Mouse (Mus musculus) heart, adult 11 months (tissue): ENCODE measurements around the gene Tnfrsf14.

Source experiments
- DNase-seq: peaks from one replicate; pipeline ENCODE4 v3.0.0; 2022

Gene Tnfrsf14

DNA sequence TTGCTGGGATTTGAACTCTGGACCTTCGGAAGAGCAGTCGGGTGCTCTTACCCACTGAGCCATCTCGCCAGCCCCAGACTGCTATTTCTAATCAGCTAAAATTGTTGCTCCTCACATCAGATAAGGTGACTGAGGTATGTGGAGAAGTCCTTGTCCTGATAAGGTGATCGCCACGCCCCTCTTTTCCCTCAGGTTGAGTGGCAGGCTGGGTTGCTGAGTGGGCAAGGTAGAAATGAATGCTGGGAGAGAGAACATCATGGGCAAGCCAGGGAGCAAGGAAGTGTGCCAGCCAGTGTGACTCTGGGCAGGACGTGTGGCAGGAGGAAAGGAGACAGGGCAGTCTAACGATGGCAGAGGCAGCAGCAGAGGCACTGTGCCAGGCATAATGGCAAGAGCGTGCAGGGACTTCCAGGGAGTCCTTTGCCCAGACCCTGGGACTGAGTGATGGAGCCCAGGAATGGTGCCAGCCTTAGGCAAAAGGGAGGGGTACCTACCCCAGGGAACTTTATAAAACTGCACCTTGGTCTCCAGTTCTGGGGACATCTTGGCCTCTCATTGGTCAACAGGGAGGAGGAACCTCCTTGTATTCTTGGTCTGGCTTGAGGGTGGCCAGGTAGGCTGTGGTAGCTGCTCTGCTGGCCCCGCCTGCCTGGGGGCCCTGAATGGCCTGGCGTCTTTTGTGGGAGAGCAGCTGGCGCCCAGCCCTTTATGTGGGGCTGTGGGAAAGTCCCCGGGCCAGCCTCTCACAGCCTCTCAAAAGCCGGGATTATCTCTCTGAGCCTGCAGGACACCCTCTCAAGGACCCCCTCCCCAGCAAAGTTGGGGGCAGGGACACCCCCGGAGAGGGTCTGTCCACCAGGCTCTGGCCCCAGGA lies 19.9 kb upstream of the Tnfrsf14 start:
- DNase-seq: peak; percentile 92

DNA sequence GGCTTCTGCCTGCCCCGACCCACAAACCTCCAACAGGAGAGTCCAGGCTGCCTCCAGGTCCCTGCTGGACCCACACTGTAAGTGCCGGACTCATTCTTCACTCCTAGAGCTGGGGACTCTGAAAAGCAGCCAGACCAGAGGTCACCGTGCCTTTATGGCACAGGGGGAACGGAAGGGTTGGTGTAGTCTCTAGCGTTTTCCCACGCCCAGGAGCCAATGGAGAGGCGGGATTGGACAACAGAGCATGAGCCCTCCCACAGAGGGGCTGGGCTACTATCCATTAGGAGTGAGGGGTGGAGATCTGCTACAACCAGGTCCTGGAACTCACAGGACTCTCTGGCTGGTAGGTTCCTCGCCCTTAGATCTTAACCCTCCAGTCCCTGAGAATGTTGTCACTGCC lies 18.0 kb upstream of the Tnfrsf14 start:
- DNase-seq: peak; percentile 98

GRCm38 (mm10) chr4:154944121-154944590 lies 15.8 kb upstream of the Tnfrsf14 start:
- DNase-seq: peak; percentile 98

GRCm38 (mm10) chr4:154943323-154944039 lies 15.1 kb upstream of the Tnfrsf14 start:
- DNase-seq: peak; percentile 90

DNA sequence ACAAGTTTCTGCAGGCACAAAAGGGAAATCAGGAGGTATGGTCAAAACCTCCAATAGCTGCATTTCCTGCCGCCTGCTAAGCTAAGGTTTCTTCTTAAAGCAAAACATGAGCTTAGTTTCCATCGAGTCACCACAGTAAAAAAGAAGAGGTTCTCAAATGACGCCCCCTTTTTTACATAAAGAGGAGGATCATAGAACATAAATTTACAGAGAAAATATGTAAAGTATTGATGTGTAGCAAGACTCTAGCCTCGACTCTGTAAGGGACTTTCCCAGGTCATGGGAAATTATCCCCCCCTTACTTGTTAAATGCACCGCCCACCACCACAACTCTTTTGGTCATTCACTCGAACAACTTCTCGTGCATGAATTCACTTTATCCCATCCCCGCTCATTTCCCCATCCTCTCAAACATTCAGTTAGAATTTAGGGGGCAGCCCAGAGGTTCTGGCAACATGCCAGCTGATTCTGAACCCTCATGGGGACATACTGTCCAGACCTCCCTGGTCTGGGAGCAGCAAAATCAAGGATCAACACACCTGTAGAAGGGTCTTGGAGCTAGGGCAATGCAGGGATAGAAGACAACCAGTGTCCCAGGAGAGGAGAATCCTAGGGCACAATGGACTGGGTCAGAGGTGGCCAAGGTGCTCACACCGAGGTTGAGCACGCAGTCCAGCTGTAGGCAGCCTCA lies 14.4 kb upstream of the Tnfrsf14 start:
- DNase-seq: peak; percentile 84

- DNase-seq: peak; percentile 58
Measured at GRCm38 (mm10) chr4:154941831-154942230, 13.5 kb upstream of the Tnfrsf14 start.

DNA sequence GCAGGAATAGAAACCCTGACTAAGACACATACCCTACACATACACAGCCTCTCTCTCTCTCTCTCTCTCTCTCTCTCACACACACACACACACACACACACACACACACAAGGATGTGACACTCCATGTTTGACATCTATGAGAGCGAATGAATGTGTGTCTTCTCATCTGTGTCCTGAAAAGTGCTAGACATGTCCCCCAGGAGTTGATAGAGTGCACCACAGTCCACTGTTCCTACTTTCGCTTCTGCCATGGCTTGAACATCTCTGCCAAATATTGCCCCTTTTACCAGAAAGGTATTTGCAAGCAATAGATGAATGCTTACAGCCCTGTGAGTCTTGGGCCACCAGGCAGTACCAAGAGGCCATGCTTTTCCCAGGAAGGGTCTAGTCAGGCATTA lies 11.8 kb upstream of the Tnfrsf14 start:
- DNase-seq: peak; percentile 35

DNA sequence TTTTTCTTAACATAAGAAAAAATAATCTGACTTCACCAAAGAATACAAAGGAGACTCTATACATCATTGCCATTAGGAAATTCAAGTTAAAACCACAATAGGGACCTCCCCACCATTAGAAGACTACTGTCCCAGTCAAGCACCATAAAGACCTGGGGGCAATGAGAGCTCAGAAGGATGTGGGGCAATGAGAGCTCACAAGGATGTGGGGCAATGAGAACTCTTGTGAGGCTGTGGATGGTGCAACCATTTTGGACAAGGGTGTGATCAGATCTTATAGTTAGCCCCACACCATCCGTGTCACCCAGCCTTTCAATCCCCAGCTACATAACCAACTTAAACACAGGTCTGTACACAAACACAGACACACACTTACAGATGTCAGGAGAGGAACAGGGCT lies 9.4 kb upstream of the Tnfrsf14 start:
- DNase-seq: no peak

DNA sequence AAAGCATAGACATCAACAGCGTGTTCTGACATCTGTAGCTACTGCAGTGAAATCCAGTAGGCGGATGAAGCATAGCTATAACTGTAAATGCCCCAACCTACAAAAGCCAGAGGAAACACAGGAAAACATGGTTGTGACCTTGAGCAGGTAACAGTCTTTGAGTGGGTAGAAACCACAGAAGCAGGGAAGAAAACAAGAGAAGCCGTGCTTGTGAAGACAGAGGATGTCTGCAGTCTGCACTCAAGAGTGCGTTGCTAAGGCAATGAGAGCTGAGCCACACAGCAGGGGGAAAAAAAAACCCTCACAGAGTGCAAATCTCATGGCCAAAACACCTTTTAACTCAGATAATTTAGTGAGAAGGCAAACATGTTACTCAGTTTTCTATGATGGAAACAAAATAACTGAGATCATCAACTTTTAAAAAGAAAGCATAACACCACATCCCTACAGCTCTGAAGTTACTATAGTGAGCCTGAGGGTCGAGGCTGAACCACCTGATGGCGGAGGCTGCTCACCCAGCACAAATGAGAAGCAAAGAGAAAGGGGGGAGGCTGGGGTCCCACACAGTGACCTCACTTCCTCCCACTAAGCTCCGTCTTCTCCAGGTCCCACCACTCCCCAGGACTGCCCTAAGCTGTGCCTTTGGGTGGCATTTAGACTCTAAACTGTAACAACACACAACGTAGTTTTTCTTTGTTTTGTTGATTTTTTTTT lies 8.3 kb upstream of the Tnfrsf14 start:
- no peak for DNase-seq

- peak; percentile 85 for DNase-seq
Measured at GRCm38 (mm10) chr4:154935788-154936187, 7.4 kb upstream of the Tnfrsf14 start.

DNA sequence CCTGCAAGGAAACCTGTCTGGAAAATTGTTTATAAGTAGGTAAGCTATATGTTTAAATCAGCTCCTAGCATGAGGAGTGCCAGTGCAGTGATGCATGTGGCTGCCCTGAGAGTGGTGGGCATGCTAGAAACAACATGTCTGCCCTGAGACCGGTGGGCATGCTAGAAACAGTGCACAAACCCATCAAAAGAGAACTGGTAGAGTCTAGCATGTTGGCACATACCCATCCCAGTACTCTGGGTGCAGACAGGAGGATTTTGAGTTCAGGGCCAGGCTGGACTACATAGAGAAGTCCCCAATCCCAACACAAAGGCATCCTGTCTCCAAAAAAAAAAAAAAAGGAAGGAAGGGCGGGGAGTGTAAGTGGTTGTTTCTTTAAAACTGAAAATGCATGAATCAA lies 6.4 kb upstream of the Tnfrsf14 start:
- peak; percentile 89 for DNase-seq

DNA sequence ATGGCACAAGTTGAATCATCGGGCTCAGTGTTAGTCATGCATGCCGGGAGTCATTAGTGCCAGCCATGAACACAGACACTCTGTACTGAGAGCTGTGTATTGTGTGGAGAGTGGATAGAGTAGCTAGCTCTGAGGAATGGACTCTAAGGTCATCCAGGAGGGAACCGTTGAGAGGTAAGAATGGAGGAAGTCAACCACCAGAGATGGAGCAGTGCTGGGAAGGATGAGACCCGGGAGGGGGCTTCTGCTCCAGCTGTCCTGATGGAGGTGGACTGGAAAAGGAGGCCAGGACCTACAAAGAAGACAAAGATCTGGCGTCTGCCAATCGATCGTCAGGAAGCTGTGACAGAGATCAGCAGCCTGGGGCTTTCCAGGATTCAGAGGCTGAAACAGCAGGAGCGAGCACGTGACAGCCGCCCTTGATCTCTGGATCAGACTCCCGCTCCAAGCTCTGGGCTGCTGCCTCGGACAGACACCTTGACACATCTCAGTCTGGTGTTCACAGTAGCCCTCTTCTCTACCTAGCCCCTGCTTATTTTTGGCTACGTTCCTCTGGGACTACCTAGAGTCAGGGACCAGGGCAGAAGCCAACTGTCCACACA lies 5.0 kb upstream of the Tnfrsf14 start:
- DNase-seq: no peak

DNA sequence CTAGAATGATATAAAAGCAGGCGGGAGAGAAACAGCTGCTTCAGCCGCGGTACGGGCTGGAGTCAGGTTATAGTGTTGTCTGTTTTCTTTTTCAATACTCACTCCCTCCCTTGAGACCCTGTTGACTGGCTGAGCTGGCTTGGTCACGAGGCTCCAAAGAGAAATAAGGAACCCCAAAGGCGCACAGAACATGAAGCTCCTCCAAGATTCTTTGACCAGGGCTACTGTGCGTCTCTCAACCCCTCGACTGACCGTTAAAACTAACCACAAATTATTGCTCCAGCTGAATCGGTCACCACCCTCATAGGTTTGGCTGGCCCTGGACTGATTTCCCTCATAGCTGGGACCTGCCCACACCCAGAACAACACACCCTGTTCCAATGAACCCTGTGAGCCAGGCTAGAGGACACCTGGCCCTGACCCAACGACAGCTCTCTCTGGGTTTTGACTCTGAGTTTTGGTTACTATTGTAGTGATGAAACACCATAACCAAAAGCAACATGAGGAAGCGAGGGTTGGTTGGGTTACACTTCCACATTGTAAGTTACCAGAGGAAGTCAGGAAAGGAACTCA lies 811 bp upstream of the Tnfrsf14 start:
- DNase-seq: peak; percentile 98

DNA sequence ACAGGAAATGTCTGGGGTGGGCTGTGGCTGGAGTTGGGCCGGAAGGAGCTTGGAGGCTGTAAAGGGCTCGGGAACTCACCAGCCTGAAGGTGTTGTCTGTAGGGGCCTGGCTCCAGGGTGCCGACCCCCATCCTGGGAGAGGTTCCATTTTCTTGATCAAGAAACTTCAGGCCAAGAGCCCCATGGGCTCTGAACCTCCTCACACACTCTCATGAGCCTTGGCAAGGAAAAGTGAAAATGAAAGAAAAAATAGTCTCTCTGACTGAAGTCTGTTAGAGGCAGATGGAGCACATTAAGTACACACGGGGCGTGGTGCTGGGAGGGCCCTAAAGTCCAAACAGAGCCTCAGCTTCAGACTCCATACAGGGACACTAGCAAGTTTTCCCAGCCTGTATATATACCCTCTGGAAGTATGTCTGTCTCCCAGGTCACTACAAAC lies 445 bp downstream of the Tnfrsf14 start:
- DNase-seq: peak; percentile 98

- DNase-seq: peak; percentile 93
Measured at GRCm38 (mm10) chr4:154926969-154927898, 1.1 kb downstream of the Tnfrsf14 start.

DNA sequence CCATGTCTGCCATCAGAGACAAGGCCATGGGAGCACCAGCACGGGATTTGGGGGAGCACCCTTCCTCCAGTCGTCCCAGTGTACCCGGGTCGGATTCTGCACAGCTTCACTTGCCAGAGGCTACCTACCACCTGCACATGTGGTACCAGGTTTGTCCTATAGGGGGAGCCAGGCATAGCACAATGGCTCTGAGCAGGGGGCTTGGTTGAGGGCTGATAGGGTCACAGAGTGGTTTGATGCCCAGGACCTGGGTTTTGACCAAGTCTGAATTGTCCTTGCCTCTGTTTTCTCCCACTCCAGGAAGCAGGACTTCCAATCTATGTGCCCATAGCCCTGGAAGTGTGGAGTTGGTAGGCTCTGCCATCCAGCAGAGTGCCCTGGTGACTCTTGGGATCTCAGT lies 3.0 kb downstream of the Tnfrsf14 start:
- DNase-seq: peak; percentile 90

DNA sequence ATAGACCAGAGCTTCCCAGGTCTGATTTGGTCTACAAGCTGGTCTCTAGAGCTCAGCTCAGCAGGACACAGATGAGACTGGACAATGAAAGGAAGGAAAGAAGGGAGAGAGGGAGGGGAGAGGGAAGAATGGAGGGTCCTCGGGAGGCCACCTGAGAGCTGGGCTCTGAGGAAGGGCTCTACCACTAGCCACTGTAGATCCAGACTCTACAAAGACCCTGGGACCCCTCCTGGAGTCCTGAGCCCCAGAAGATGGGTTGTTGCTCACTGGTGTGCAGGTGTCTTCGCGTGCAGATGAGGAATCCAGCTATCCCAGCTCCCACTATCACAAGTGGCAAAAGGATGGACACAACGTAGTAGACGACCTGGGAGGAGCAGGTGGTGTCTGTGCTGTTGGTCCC lies 5.4 kb downstream of the Tnfrsf14 start:
- peak; percentile 76 for DNase-seq

DNA sequence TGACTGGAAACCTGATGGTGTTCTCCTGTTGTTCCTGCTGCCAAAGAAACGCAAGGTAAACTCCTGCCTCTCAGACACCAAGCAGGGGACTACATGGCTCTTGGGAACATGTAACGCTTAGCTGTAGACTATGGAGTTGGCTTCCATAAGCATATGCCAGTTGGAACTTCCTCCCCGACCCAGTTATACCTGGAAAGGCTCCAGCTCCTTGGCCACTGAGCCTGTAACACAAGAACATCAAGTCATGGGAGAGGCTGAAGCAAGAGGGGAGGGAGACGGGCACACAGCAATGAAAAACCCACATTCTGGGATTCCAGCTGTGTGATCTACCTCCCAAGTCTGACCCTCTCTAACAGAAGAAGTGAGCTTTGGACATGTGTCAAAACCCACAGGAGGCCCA lies 6.1 kb downstream of the Tnfrsf14 start:
- DNase-seq: peak; percentile 81

GRCm38 (mm10) chr4:154916662-154917061 lies 11.7 kb downstream of the Tnfrsf14 start:
- DNase-seq: no peak

- DNase-seq: peak; percentile 85
Measured at GRCm38 (mm10) chr4:154915286-154915685, 13.1 kb downstream of the Tnfrsf14 start.

DNA sequence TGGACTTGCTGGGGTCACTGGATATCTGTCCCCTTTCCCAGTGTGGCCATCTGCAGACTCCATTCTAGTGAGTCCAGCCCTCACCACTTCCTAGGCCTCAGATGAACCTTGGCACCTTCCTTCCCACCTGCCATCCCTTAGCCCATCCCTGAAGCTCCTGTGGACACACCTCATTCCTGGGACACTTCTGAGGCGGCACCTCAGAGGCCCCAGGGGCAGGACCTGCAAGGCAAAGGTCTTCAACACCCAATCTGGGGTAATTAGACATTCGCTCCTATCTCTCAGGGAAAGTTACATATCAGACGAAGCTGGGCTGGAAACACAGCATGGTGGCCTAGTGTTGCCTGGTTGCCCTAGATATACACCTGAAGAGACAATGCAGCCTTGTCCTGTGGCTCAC lies 13.7 kb downstream of the Tnfrsf14 start:
- DNase-seq: peak; percentile 63
